Mouse (Mus musculus): Measurements from ENCODE around the gene Gm20517.

Gene Gm20517

DNA sequence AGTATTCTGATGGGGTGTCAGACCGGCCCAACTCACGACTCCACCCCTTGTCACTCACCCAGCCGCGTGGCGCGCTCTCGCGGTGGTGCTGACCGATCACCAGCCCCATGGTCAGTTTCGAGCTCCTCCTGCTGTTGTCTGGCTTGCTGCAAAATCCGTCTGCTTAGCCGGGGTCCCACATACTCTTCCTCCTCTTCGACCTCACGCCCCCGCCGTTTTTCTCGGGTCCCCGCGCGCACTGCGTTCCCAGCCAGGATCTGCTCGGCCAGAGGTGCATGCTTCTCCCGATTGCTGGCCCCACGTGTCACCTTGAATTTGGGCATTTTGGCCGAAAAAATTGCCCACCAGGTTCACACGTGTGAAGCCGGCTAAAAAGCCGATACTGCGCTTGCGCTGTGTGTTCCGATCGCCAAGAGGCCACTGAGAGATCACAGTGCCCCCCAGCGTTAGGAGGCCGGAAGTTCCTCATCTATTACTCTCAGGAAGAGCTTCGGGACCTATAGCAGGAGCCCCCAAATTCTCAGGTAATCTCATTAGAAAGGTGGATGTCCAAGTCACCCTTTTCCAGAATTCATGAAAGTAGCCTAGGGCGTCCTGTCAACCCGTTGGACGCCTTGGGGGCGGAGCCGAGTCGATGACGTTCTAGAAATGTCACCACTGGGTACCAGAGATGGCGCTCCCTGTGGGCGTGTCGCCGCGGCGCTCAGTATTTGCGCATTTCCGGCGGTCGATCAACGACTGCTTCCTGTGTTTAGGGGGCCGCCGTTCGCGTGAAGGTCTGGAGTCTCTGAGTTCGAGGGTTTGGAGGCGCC, at the start of gene Gm20517, which contains the start of the genes Bysl and Med20:
Gene Gm20517, plus strand, starts transcription at position 741 of the 812 bp plus-strand sequence.
Gene Bysl, minus strand, starts transcription at position 644 of the 812 bp plus-strand sequence.
Gene Med20, plus strand, starts transcription at position 734 of the 812 bp plus-strand sequence.
- in situ Hi-C loops (cut with MboI; ENCODE audit: low sequenced_read_pairs), result no loop called here

DNA sequence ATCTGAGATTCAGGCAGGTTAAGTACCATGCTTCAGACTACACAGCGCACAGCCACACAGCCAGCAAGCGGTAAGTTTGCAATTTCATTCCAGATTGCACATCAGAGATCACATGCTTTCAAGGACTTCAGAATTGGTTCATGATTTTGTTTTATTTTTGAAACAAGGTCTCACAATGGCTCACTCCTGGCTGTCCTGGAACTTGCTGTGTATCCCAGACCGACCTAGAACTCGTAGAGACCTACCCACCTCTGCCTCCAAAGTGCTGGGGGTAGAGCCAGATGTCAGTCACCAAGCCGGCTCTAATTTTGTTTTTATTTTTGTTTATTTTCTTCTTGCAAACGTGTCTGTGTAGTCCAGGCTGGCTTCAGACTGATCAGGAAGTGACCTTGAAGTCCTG, 48.5 kb upstream of the Gm20517 start:
- in situ Hi-C loops (cut with MboI; ENCODE audit: low sequenced_read_pairs), result no loop called here

GRCm38 (mm10) chr17:47564612-47565011, 46.8 kb upstream of the Gm20517 start:
- in situ Hi-C loops (cut with MboI; ENCODE audit: low sequenced_read_pairs), result no loop called here

GRCm38 (mm10) chr17:47566133-47566532, 45.3 kb upstream of the Gm20517 start:
- in situ Hi-C loops (cut with MboI; ENCODE audit: low sequenced_read_pairs), result no loop called here

- in situ Hi-C loops (cut with MboI; ENCODE audit: low sequenced_read_pairs), result no loop called here
Observed at GRCm38 (mm10) chr17:47567271-47567670, 44.1 kb upstream of the Gm20517 start.

- in situ Hi-C loops (cut with MboI; ENCODE audit: low sequenced_read_pairs), result no loop called here
Observed at GRCm38 (mm10) chr17:47568389-47568788, 43.0 kb upstream of the Gm20517 start.

- in situ Hi-C loops (cut with MboI; ENCODE audit: low sequenced_read_pairs), result no loop called here
Observed at GRCm38 (mm10) chr17:47568951-47569527, 42.4 kb upstream of the Gm20517 start.

DNA sequence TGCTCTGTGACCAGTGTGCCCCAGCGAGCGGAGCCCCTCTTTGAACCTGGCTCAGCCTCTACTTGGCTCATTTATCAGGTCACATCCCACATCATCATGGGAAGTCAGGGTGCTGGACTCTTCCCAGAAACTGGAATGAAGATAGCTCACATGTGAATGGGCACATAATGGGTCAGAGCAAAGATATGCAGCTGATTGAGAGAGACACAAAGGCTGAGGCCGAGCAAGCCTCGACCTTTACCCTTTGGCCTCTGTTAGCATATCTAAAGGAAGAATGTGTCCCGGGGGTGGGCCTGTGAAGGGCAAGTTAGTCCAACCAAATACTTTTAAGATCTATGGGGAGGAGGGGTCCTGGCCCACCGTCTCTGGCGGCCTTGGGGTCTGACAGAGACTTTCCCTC, 39.8 kb upstream of the Gm20517 start:
- in situ Hi-C loops (cut with MboI; ENCODE audit: low sequenced_read_pairs), result no loop called here

- in situ Hi-C loops (cut with MboI; ENCODE audit: low sequenced_read_pairs), result no loop called here
Observed at GRCm38 (mm10) chr17:47572436-47572835, 39.0 kb upstream of the Gm20517 start.

GRCm38 (mm10) chr17:47574028-47574427, 37.4 kb upstream of the Gm20517 start:
- in situ Hi-C loops (cut with MboI; ENCODE audit: low sequenced_read_pairs), result no loop called here

DNA sequence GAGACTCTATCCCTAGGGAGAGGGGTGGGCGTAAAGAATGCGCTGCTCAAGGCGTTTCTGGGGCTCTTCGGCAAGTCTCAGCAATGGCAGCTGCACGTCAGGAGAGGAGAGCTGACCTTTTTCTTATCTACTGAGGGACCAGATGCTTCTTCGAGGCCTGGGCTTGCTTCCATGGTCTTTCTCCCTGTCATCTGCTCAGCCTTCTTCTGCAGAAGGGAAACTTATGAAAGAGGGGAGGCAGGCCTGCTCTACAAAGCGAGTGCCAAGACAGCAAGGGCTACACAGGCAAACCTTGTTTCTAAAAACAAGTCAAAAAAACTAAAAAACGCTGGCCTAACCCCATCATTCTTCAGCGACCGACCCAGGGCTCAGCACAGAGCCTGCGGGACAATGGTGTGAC, 36.6 kb upstream of the Gm20517 start:
- in situ Hi-C loops (cut with MboI; ENCODE audit: low sequenced_read_pairs), result no loop called here

DNA sequence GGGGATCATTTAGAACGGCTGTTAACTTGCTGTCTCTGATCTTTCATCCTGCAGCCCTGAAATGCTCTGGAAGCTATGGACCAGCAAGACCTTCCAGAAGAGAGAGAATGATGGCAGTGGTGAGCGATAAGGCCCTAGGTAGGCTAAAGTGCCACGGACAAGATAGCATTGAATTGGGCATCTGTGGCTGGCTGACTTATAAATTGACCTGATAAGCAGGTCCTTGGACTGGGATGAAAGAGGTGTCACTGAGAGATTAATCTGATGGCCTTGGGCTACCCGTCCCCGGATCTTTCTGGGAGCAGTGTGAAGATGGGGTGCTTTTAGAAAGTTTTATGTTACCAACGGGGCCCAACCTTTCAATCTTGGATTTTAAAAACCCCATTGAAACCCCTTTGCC, 32.7 kb upstream of the Gm20517 start:
- in situ Hi-C loops (cut with MboI; ENCODE audit: low sequenced_read_pairs), result no loop called here

GRCm38 (mm10) chr17:47580962-47581361, 30.4 kb upstream of the Gm20517 start:
- in situ Hi-C loops (cut with MboI; ENCODE audit: low sequenced_read_pairs), result no loop called here

DNA sequence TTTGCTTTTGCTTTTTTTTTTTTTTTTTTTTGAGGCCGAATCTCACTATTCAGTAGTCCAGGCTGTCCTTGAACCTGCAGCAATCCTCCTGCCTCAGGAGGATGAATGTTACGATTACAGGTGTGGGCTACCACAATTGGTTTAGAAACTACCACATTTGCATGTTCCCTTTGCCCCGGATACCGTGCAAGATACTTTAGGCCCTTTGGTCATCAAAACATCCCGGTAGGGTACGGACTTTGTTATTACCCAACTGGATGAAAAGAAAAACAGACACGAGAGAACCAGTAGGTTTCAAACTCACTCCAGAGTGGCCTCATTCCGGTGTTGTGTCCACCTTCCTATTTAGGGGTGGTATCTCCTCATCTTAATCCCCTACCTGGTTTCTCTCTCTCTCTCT, 22.9 kb upstream of the Gm20517 start:
- in situ Hi-C loops (cut with MboI; ENCODE audit: low sequenced_read_pairs), result no loop called here

DNA sequence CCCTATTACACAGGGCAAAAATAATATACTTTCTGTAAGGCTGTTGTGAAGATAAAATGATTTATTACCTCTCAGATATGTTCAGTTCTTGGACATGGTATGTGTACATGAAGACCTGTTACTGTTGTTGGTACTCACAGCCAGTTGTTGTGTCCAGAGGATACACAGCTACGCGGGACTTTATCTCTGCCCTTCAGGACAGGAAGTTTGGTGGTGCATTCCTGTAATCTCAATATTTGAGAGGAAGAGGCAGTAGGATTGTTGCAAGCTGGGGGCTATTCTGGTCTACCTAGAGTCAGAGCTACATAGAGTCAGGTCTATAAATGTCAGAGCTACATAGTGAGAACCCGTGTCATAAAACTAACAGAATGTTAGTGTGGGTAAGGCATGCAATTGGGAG, 20.3 kb upstream of the Gm20517 start:
- in situ Hi-C loops (cut with MboI; ENCODE audit: low sequenced_read_pairs), result no loop called here

DNA sequence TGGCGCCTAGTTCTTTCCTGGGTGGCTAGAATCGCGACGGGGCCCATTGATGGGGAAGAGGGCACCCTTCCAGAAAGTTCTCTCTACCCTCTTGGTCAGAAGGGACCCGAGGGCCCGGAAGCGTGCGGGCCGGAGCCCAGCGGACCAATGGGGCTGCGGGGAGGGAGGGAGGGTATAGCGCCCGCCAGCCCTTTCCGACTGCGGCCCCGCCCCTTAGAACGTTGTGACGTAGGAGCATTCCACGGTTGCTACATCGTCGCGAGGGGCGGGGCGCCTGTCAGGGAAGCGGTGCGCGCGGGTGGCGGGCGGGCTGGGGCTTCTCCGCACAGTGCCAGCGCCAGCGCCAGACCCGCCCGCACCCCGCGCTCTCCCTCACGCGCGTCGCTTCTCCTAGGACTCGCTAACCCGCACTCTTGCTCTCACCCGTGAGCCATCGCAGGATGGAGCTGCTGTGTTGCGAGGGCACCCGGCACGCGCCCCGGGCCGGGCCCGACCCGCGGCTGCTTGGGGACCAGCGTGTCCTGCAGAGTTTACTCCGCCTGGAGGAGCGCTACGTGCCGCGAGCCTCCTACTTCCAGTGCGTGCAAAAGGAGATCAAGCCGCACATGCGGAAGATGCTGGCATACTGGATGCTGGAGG, 18.1 kb upstream of the Gm20517 start:
- in situ Hi-C loops (cut with MboI; ENCODE audit: low sequenced_read_pairs), result no loop called here

DNA sequence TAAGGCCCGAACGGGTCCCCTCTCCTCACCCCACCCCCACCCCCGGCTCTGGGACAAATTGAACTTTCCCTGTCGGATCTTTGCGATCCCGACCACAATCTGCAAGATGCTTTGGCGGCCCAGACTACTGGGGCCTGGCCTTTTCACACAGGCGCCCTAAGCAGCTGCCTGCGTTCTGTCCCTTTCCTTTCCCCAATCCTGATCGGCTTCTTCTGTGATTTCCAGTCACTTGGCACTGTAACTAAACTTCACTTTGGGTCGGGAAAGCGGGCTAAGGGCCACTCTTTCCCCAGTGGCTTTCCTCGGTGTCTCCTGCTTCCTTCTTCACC, 17.6 kb upstream of the Gm20517 start:
- in situ Hi-C loops (cut with MboI; ENCODE audit: low sequenced_read_pairs), result no loop called here

DNA sequence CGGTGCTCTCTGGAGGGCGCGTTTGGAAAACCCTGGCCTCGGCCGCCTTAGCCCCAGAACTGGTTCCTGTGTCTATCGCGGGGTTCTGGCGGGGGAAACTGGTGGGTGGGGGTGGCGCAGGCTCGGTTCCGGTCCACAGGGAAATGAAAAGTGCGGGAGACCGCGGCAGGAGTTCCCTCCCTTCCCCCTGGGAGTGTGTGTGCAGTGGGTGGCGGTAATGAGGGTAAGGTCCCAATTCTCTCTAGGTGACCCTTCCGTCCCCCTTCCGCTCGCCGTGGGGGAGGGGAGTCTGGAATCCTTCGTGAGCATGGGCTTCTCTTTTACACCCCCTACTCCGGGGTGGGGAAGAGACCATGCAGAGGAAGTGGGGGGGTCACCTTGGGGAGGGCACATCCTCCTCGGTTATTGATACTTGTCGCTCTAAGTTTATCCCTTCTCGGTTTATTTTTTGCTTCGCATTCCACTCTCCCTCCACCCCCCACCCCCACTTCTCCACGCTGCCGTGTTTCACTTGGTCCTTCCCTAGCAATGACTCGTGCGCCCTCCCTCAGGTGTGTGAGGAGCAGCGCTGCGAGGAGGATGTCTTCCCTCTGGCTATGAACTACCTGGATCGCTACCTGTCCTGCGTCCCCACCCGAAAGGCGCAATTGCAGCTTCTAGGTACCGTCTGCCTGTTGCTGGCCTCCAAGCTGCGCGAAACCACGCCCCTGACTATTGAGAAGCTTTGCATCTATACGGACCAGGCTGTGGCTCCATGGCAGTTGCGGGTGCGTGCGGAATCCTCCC, 17.0 kb upstream of the Gm20517 start:
- in situ Hi-C loops (cut with MboI; ENCODE audit: low sequenced_read_pairs), result no loop called here

- in situ Hi-C loops (cut with MboI; ENCODE audit: low sequenced_read_pairs), result no loop called here
Observed at GRCm38 (mm10) chr17:47594969-47595247, 16.5 kb upstream of the Gm20517 start.

GRCm38 (mm10) chr17:47595248-47596161, 15.9 kb upstream of the Gm20517 start:
- in situ Hi-C loops (cut with MboI; ENCODE audit: low sequenced_read_pairs), result no loop called here

Measured in CH12F3 (cell line).